Mouse (Mus musculus) spleen, adult 2 months (tissue): ENCODE results near the gene Magi1.

Experiments used
- CTCF ChIP-seq: fragments of 200-500 bp; IDR thresholded peaks from 2 replicates; pipeline ENCODE4 v1.5.1; 2011; ENCODE audit warnings: mild to moderate bottlenecking, inconsistent platforms; ENCODE audit not compliant: insufficient read depth, insufficient read length, insufficient replicate concordance; ENCODE audit errors: extremely low read depth
- POLR2A ChIP-seq: fragments of 200-500 bp; IDR thresholded peaks from 2 replicates; pipeline ENCODE4 v1.6.1; 2011; ENCODE audit warnings: low read depth, low read length, inconsistent platforms

DNA sequence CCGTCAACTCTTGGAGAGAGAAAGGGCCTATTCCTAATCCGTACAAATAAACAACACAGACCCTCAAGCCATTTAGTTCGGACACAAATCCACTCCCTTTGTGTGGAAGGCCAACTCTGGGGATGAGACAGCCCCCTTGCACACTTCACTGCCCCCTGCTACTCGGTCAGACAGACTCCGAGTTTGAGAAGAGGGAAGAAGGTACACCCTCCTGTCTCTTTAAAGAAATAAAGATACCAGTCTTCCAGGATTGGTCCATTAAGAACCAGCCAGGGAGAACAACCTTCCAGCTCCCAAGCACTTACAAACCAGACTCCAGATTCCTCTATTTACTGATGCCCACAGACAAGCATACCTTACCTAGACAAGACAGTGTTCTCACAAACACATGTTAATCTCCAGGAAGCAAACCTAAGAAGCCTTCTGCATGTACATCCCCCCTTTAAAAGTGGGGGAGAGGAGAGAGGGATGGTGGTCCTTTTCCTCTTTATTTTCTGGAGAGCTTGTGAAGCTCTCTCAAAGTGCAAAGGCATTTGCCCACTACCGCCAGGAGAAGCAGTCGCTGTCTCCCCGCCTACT lies 371.6 kb downstream of the Magi1 start:
- TF ChIP-seq POLR2A: no peak
- TF ChIP-seq CTCF: no peak
